Mouse (Mus musculus) monocyte, adult 2 months (primary cell): ENCODE results near the gene Olfr190.
"Not testable (repeated sequence)": the region's sequence is repeated elsewhere in the genome, so short reads cannot be mapped to it uniquely, and the experiment has no call there.

ENCODE experiments used
- DNase-seq, 2 experiments: peaks; one replicate each; pipeline ENCODE4 v3.0.0; 2022; ENCODE audit warnings: low spot score in 2 of 2, low read depth in 1 of 2

The Olfr190 gene

DNA sequence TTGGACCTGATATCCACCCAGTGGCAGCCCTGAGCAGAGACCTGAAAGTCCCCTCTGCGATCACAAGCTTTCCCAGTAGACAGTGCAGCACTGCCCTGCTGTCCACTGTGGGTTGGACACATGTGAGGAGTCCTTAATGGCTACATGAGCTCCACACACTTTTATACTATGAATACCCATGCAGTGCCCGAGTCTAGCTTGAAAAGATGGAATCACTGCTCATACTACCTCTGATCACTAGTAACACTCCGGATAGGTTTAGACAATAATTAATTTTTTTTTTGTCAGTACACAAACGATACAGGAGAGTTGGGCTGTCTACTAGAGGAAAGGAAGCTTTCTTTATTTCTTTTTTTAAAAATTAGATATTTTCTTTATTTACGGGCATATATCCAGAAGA is at the start of gene Olfr190:
TSS of gene Olfr190 (minus strand) at position 101 of the 400 bp plus-strand sequence.
- DNase-seq = no peak

DNA sequence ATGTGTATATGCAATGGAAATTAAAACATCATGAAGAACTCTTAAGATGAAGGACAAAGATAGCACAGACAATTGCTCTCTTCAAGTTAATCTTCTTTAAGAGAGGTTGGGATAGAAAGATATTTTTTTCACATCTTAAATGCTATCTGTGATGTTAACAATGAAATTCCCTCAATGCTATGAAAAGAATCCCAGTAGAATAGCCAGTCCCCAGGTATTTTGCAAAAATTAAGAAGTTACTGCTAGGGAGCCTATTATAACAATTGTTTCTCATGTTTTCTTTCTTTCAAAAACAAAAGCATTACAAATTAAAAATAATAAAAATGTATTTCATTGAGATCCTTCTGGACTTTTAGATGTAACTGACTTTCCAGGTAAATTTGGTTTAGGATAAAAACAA is 43.2 kb upstream of the Olfr190 start, which contains the start of gene Olfr194:
TSS of gene Olfr194 (minus strand) at position 101 of the 400 bp plus-strand sequence.
- no peak for DNase-seq

GRCm38 (mm10) chr16:59111781-59112180 is 34.0 kb upstream of the Olfr190 start, which contains the start of gene Olfr193:
Gene Olfr193 (minus strand): TSS chr16:59111881.
- DNase-seq = no peak

DNA sequence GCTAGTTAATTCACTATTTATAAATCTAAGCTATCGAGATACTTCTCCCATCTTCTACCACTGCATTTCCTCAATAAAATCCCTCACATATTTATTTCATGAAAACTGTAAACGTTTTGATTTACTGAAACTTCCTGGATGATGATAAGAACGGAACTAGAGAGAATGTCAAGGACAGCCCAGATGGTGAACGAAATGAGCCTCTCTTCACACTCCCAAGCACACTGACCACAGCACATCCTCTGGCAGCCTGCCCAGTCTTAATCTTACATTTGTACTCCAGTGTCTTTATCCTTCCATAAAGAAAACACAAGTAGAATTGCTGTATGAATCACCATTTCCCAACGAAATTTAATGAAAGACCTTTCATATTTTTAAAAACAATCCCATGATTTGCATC is 30.7 kb upstream of the Olfr190 start:
- not testable (repeated sequence) for DNase-seq

DNA sequence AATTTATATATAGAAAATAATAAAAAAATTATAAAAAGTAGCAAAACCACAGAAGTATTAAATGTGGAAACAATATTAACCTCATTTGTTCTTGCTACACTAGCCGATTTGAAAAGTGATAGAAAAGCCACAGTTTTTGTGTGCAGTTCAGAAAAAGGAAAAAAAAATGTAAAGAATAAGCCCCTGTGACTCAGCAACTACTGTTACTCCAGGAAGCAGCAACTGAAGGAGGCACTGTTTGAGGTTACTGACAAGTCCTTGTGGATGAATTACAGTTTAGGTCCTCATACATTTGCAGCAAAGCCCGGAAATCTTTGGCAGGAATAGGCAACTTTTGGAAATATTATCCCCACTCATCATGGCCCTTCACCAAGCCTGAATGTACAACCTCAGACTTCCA is 27.5 kb upstream of the Olfr190 start:
- DNase-seq = no peak

- DNase-seq = not testable (repeated sequence)
Measured at GRCm38 (mm10) chr16:59089722-59090121, 11.9 kb upstream of the Olfr190 start, which contains the start of gene Olfr191. Gene Olfr191 (minus strand): TSS chr16:59089822.

GRCm38 (mm10) chr16:59081113-59081512 is 3.3 kb upstream of the Olfr190 start:
- not testable (repeated sequence) for DNase-seq

- DNase-seq = no peak
Measured at GRCm38 (mm10) chr16:59073520-59073919, 4.3 kb downstream of the Olfr190 start.

DNA sequence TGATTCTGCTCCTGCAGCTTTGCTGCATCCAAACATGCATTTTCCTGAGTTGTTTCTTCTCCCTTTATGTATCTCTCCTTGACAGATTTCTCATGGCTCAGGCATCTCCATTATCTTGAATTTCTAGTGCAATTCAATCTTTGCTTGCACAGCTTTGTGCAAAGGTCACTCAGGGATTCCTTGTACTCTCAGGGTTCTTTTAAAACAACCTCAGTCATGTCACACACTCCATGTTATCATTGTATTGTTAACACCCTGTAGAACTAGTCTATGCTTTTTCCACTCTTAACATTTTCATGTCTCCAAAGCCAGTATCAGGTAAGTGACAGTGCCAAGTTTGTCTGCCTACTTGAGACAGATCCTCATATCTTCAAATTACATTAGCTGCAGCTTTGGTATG is 6.0 kb downstream of the Olfr190 start:
- DNase-seq = no peak

GRCm38 (mm10) chr16:59062411-59062810 is 15.4 kb downstream of the Olfr190 start:
- not testable (repeated sequence) for DNase-seq

GRCm38 (mm10) chr16:59049286-59049685 is 28.5 kb downstream of the Olfr190 start:
- not testable (repeated sequence) for DNase-seq

DNA sequence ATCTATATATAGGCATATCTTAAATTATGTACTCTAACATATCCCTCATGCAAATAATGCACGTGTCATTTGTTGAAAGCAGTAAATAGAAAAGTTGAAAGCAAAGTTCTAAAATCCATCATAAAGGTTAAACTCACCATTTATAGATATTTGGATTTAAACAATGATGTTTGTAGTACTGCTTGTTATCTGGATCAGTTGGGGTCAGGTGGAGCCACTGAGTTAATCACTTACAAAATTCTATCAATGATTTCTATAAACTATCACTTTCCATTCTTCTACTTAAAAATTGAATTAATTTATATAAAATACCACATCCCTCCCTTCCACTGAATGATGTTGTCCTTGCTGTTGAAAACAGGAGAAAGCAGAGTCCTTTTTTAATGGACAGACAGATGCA is 28.9 kb downstream of the Olfr190 start:
- DNase-seq = no peak

- DNase-seq = no peak
Measured at GRCm38 (mm10) chr16:59047579-59047978, 30.2 kb downstream of the Olfr190 start.

- no peak for DNase-seq
Measured at GRCm38 (mm10) chr16:59045835-59046234, 32.0 kb downstream of the Olfr190 start.

GRCm38 (mm10) chr16:59039710-59040109 is 38.1 kb downstream of the Olfr190 start, which contains the start of gene Olfr187:
Gene Olfr187 (minus strand): TSS chr16:59039767.
- no peak for DNase-seq

- DNase-seq = no peak
Measured at GRCm38 (mm10) chr16:59030191-59030590, 47.6 kb downstream of the Olfr190 start, which contains the start of gene Olfr186. Gene Olfr186 (minus strand): TSS chr16:59030291.
